ENCODE assay signal across 8 mouse cellular contexts in the genomic region with DNA sequence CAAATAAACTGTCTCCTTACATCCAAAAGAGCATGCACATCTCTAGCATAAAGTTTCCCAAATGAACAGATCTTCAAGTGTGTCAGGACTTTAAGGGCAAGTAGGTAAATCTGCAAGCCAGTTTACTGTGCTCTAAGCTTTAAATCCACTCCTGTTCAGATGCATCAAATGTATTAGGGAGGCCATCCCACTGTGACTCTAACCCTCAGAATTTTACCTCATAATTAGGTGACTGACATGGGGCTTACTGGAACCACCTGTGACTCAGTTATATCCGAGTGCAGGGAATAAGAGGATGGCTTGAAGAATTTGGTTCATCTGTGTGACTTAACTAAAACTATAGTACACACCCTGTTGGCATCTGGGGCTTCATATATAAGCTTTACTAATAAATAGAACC. TPM values are rescaled to one million over a fixed set of nuclear protein-coding genes. Genes with fewer than 3 reads are reported as not detected.
DNase-seq lines count a peak whose midpoint lies in the region; ATAC-seq lines count a peak whose summit lies in the region.

No protein-coding gene starts in this region.

- H3K36me3 ChIP-seq in erythroblast, embryonic 14.5 days (ENCODE audit: control insufficient read depth) = peaks cover 54% of the 10 kb centered on the region
- H3K36me3 ChIP-seq in forebrain, embryonic 13.5 days (ENCODE audit: poor library complexity, severe bottlenecking) = peaks cover 37% of the 10 kb centered on the region
- H3K36me3 ChIP-seq in liver, embryonic 13.5 days = peaks cover 42% of the 10 kb centered on the region

- peak overlapping the region; percentile 74 for H3K4me2 ChIP-seq in forebrain, embryonic 13.5 days
- peak overlapping the region; percentile 78 for H3K4me2 ChIP-seq in liver, embryonic 13.5 days

- 19% methylated on average over 1 of the region's 1 CpGs for WGBS in forebrain, embryonic 13.5 days
- WGBS in liver, embryonic 13.5 days (ENCODE audit: insufficient replicate concordance) = 23% methylated on average over 1 of the region's 1 CpGs

- intact Hi-C loops in left cerebral cortex, postnatal 25 days (cut with DNase I) = no loop called here

- H3K27ac ChIP-seq in forebrain, embryonic 13.5 days = no peak overlapping the region
- peak overlapping the region; percentile 100 for H3K27ac ChIP-seq in liver, embryonic 13.5 days

- peak; percentile 17 for DNase-seq in 416B (ENCODE audit: low read depth)
- DNase-seq in liver, embryonic 13.5 days = no peak
- no peak for DNase-seq in left cerebral cortex, postnatal 25 days (ENCODE audit: low spot score in 2 of 2)
- no peak for DNase-seq in right cerebral cortex, postnatal 4 days
- no peak for DNase-seq in Muller cell, postnatal 12 days (ENCODE audit: inconsistent ontology term)

- peaks cover 34% of the 10 kb centered on the region for H3K4me1 ChIP-seq in erythroblast, embryonic 14.5 days (ENCODE audit: control insufficient read depth)
- peaks cover 21% of the 10 kb centered on the region for H3K4me1 ChIP-seq in forebrain, embryonic 13.5 days
- H3K4me1 ChIP-seq in liver, embryonic 13.5 days (replicated peaks) = peaks cover 33% of the 10 kb centered on the region

- H3K27me3 ChIP-seq in erythroblast, embryonic 14.5 days (ENCODE audit: control insufficient read depth) = no peaks in the 10 kb centered on the region
- no peaks in the 10 kb centered on the region for H3K27me3 ChIP-seq in forebrain, embryonic 13.5 days
- H3K27me3 ChIP-seq in liver, embryonic 13.5 days = no peaks in the 10 kb centered on the region

- peak overlapping the region; percentile 92 for H3K9ac ChIP-seq in forebrain, embryonic 13.5 days
- peak overlapping the region; percentile 98 for H3K9ac ChIP-seq in liver, embryonic 13.5 days

- peak overlapping the region; percentile 100 for H3K4me3 ChIP-seq in erythroblast, embryonic 14.5 days (replicated peaks)
- H3K4me3 ChIP-seq in forebrain, embryonic 13.5 days = peak overlapping the region; percentile 72
- H3K4me3 ChIP-seq in liver, embryonic 13.5 days (replicated peaks) = peak overlapping the region; percentile 87

- H3K9me3 ChIP-seq in erythroblast, embryonic 14.5 days (ENCODE audit: control insufficient read depth, low read length) = no peaks in the 10 kb centered on the region
- no peaks in the 10 kb centered on the region for H3K9me3 ChIP-seq in forebrain, embryonic 13.5 days (replicated peaks)
- no peaks in the 10 kb centered on the region for H3K9me3 ChIP-seq in liver, embryonic 13.5 days (replicated peaks)

- ATAC-seq in erythroblast, adult 5-6 weeks (replicated peaks; ENCODE audit: low FRiP score, poor library complexity, severe bottlenecking) = no peak
- ATAC-seq in forebrain, embryonic 13.5 days = no peak
- no peak for ATAC-seq in liver, embryonic 13.5 days (ENCODE audit: low read depth)

RNA-seq across cellular contexts. Expression of gene Tor1aip2, which starts 0.5 kb away (rescaled TPM):
- 1.4 and 1.8 TPM in 2 replicates for polyA plus RNA-seq in erythroblast, embryonic 14.5 days (2012)
- 131 and 134 TPM in 2 replicates for total RNA-seq in erythroblast, adult 5-6 weeks (2015; ENCODE audit: low replicate concordance)
- total RNA-seq in erythroblast, adult 5-6 weeks (2017; ENCODE audit: low replicate concordance) = 130 and 147 TPM in 2 replicates
- polyA plus RNA-seq in forebrain, embryonic 13.5 days (2015; fragmentation: Nextera tagmentation; extraction: Ambion mirVana) = 79.6 and 83.9 TPM in 2 replicates
- polyA plus RNA-seq in liver, embryonic 13.5 days (2015; fragmentation: Nextera tagmentation; extraction: Ambion mirVana) = 47.9 and 58.5 TPM in 2 replicates
- 10 to 100 TPM; 48.3 to 48.6 TPM for total RNA-seq in left cerebral cortex, postnatal 25 days (2021)

RNA-seq across cellular contexts. Expression of gene Tor1aip1, which starts 1.6 kb away (rescaled TPM):
- polyA plus RNA-seq in erythroblast, embryonic 14.5 days (2012) = 2.6 and 3.1 TPM in 2 replicates
- 65.9 and 70.0 TPM in 2 replicates for total RNA-seq in erythroblast, adult 5-6 weeks (2015; ENCODE audit: low replicate concordance)
- total RNA-seq in erythroblast, adult 5-6 weeks (2017; ENCODE audit: low replicate concordance) = 58.6 and 67.1 TPM in 2 replicates
- 34.7 and 37.1 TPM in 2 replicates for polyA plus RNA-seq in forebrain, embryonic 13.5 days (2015; fragmentation: Nextera tagmentation; extraction: Ambion mirVana)
- 25.9 and 29.6 TPM in 2 replicates for polyA plus RNA-seq in liver, embryonic 13.5 days (2015; fragmentation: Nextera tagmentation; extraction: Ambion mirVana)
- total RNA-seq in left cerebral cortex, postnatal 25 days (2021) = 10 to 100 TPM; 26.6 to 26.8 TPM

Comparison
In these comparisons a context has a peak if more than half of its experiments do, and no peak if none do; other contexts are left out.
1. RNA of gene Tor1aip2, which starts 0.5 kb away (polyA plus RNA-seq): 79.6 to 83.9 TPM in forebrain, embryonic 13.5 days and 47.9 to 58.5 TPM in liver, embryonic 13.5 days; 1.4 to 1.8 TPM in erythroblast, embryonic 14.5 days; every median in the first group is over 10 times any median in the second.
2. Peak in every context shown above with its lines, with median percentiles within 50 percentile points of each other: H3K4me3 ChIP-seq.